Mouse (Mus musculus): Measurements from ENCODE around the gene 1700001F09Rik. TPM values are rescaled to one million over a fixed set of nuclear protein-coding genes. Genes with fewer than 3 reads are reported as not detected.
"Not testable (repeated sequence)": the region's sequence is repeated elsewhere in the genome, so short reads cannot be mapped to it uniquely, and the experiment has no call there.

The 1700001F09Rik gene
- total RNA-seq (2021), result not detected
- long read RNA-seq, experiment 1, result 0 reads
- long read RNA-seq, experiment 2, result 0 reads

DNA sequence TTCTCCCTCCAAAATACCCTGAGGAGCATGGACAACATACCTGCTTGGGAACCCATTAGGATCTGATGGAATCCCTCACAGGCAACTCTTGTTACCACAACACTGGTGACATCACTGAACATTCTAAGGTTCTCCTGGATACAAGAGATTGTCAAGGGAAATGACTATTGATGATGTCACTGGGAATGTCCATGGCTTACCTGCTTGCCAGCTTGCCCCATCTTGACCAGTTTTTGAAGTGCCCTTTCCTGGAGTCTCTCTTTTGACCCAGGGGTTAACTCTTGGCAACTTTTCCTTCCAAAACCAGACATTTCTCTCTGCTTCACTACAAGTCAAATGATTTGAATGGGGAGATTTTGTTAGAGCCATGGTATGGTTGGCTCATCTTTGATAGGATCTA, at the start of gene 1700001F09Rik:
Gene 1700001F09Rik, minus strand, starts transcription at position 101 of the 400 bp plus-strand sequence.
- not testable (repeated sequence) for DNase-seq (ENCODE audit: low spot score in 2 of 2)

DNA sequence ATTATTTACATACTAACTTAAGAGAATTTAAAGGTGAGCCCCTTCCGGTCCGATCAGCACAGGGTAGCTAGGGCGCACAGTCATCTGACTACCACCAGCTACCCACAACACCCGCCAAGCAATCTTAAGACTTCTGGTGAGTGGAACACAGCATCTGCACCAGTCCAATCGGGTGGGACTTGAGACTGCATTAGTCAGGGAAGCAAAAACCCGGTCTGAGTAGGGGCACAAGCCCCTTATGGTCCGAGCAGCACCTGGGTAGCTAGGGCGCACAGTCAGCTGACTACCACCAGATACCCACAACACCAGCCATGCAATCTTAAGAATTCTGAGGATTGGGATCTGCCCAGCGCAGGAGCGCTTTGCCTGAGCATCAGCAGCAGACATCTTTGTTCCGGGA, 14.1 kb upstream of the 1700001F09Rik start:
- not testable (repeated sequence) for DNase-seq (ENCODE audit: low spot score in 2 of 2)

DNA sequence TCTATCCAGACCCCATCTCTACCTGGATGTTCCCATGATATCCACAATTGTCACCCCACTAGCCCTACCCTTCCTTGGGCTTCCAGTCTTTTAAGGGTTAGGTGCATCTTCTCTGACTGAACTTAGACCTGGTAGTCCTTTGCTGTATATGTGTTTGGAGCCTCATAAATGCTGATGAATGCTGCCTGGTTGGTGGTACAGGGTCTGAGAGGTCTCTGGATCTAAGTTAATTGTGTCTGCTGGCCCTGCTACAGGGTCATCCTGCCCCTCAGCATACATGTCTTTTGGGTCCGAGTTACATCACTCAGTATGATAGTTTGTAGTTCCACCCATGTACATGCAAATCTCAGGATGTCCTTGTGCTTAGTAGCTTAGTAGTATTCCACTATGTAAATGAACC, 11.6 kb upstream of the 1700001F09Rik start:
- DNase-seq (ENCODE audit: low spot score in 2 of 2), result not testable (repeated sequence)

DNA sequence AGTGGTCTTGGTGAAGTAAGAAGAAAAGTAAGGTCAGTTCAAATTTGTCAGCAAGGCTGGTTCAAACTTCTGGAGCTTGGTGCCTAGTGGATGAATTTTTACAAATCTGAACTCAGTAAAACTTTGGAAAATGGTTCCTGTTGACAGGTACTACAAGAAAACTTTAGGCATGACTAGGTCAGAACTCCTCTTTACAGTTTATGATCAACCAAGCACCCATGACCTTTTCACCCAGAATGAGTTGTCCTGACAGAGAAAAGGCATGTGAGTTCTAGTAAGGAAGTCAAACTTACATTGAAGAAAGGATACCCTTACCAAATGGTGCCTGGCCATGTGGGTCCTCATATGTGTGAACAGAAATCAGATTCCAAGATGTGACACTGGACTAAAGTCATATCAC, 9.9 kb upstream of the 1700001F09Rik start:
- DNase-seq (ENCODE audit: low spot score in 2 of 2), result not testable (repeated sequence)

DNA sequence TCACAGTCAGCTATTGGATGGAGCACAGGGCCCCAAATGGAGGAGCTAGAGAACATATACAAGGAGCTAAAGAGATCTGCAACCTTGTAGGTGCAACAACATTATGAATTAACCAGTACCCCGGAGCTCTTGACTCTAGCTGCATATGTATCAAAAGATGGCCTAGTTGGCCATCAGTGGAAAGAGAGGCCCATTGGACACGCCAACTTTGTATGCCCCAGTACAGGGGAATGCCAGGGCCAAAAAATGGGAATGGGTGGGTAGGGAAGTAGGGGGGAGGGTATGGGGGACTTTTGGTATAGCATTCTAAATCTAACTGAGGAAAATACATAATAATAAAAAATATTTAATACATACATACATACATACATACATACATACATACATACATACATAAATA, 5.3 kb upstream of the 1700001F09Rik start:
- DNase-seq (ENCODE audit: low spot score in 2 of 2), result not testable (repeated sequence)

DNA sequence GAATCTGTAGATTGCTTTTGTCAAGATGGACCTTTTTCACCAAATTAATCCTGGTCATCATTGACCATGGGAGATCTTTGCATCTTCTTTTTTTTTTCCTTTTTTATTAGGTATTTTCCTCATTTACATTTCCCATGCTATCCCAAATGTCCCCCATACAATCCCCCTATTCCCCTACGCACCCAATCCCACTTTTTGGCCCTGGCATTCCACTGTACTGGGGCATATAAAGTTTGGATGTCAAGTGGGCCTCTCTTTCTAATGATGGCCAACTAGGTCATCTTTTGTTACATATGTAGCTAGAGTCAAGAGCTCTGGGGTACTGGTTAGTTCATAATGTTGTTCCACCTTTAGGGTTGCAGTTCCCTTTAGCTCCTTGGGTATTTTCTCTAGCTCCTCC, 10.0 kb downstream of the 1700001F09Rik start:
- not testable (repeated sequence) for DNase-seq (ENCODE audit: low spot score in 2 of 2)

DNA sequence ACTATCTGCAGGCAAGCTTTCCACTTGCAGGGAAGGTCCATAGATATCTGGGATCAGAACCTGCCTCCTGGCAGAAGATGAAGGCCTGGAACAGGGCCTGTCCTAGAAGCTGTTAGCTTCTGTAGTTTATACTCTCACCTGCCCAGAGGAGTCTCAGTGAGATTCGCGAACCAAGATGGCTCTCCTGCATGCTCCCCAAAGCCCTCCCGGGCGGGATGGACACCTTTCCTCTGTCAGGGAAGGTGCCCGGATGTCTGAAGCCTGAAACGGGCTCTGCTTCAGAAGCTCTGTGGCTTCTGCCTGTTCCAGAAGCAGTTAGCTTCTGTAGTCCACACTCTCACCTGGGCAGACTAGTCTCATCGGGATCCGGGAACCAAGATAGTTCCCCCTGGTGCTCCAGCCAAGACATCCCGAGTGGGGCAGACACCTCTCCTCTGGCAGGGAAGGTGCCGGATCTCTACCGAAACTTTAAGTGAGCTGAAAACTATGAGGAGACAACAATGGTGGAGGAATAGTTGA, 16.2 kb downstream of the 1700001F09Rik start:
- not testable (repeated sequence) for DNase-seq (ENCODE audit: low spot score in 2 of 2)

DNA sequence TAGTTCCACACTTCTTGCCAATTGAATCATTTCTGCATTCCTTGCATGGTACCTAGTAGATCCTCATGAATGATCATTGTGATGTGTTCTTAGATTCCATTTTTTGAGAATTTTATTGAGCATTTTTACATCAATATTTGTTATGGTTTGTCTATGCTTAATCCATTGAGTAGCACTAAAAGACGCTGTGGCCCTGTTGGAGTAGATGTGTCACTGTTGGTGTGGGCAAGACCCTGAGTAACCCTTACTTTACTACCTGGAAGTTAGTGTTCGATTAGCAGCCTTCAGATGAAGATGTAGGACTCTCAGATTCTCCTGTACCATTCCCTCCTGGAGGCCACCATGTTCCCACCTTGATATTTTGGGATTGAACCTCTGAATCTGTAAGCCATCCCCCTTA, 19.0 kb downstream of the 1700001F09Rik start:
- not testable (repeated sequence) for DNase-seq (ENCODE audit: low spot score in 2 of 2)

DNA sequence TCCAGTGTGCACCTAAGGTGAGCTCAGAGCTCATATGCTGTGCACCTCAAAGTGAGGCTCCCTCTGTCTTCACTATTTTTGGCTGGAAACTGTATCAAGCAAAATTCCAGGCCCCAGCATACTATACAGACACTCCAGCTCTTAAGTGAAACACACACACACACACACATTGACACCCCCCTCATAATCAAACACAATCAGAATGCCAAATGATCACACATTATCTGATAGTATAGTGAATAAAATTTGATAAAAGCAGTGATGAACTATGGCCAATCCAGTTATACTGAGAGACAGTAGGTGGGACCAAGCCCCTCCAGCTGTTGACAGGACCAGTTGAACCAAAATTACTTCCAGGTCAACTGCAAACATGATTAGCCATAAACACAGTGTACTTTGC, 28.1 kb downstream of the 1700001F09Rik start:
- not testable (repeated sequence) for DNase-seq (ENCODE audit: low spot score in 2 of 2)

DNA sequence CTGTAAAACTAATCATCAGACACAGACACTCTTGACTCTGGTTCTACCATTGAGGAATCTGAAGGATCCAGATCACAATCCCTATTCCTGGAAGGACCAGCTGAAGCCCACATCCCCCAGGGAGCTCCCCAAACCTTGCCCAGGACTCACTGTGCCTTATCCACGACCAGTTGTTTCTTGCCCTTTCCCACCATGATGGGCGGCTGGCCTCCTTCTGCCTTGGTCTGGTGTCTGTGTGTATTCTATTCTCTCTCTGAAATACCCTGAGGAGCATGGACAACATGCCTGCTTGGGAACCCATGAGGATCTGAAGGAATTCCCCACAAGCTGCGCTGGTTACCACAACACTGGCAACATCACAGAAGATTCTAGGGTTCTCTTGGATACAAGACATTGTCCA, 54.1 kb downstream of the 1700001F09Rik start, which contains the start of gene Gm8127:
Gene Gm8127, minus strand, starts transcription at position 330 of the 400 bp plus-strand sequence.
- DNase-seq (ENCODE audit: low spot score in 2 of 2), result not testable (repeated sequence)

Other genes with a start within 250 kb of the 1700001F09Rik start
- not detected for gene Gm8104, start 247.2 kb downstream of the 1700001F09Rik start, total RNA-seq (2021)
- not detected for gene Gm7233, start 167.9 kb downstream of the 1700001F09Rik start, total RNA-seq (2021)
- gene Gm8122, start 112.5 kb downstream of the 1700001F09Rik start, total RNA-seq (2021), result not detected
- not detected for gene Gm8126, start 89.2 kb downstream of the 1700001F09Rik start, total RNA-seq (2021)
- not detected for gene Gm9732, start 72.8 kb downstream of the 1700001F09Rik start, total RNA-seq (2021)
- gene Gm8127, start 54.0 kb downstream of the 1700001F09Rik start, total RNA-seq (2021), result not detected
- gene Gm8138, start 68.5 kb upstream of the 1700001F09Rik start, total RNA-seq (2021), result not detected
- gene Gm5799, start 195.8 kb upstream of the 1700001F09Rik start, total RNA-seq (2021), result under 1 TPM in 1 of 2 experiments, not detected in 1; 0.38 TPM
- not detected for gene Gm17654, start 231.3 kb upstream of the 1700001F09Rik start, total RNA-seq (2021)